Mouse (Mus musculus) adrenal gland, postnatal 14 days (tissue): ENCODE data around the gene Carm1. TPM values are rescaled to one million over a fixed set of nuclear protein-coding genes. Genes with fewer than 3 reads are reported as not detected.
"Not testable (repeated sequence)": the region's sequence is repeated elsewhere in the genome, so short reads cannot be mapped to it uniquely, and the experiment has no call there.

Experiments used
- DNase-seq: peaks from one replicate; pipeline ENCODE4 v3.0.0; 2021; ENCODE audit warnings: mixed read lengths
- total RNA-seq: library from RNA; stranded (reverse); gene quantifications from 2 replicates; pipeline ENCODE4 v1.2.3, GENCODE M21; 2021

Gene Carm1
- total RNA-seq, 1 experiment from 2014 or later, result 47.1 TPM

DNA sequence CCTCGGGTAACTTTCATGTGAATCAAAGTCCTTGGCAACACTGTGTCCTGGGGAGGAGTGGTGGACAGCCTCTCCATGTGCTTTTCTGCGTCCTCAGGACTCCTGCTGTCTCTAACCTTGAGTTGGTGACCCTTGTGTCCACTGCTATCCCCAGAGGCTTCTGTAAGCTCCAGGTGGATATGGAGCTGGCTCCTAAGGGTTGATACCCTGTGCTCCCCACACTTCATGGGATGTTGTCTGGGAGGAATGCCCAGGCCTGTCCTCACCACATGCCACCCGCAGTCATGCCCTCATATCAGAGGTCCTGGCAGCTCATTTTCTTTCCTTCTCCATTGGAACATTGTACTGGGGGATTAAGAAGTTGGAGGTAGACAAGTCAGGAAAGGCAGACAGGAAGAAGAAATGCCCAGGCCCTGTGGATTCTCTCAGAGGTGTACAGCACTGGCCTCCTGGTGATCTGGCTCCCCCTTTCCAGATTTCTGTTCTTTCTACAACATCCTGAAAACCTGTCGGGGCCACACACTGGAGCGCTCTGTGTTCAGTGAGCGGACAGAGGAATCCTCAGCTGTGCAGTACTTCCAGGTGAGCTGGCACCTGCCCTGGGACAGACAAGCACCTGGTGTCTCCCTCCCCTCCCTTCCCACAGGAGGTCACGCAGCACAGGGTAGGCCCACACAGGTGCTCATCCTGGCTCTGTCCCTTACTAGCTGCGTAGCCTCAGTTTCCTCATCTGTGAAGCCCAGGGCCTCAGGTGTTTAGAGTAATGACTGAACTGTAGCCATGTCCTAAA is 27.5 kb downstream of the Carm1 start:
- DNase-seq, result no peak

DNA sequence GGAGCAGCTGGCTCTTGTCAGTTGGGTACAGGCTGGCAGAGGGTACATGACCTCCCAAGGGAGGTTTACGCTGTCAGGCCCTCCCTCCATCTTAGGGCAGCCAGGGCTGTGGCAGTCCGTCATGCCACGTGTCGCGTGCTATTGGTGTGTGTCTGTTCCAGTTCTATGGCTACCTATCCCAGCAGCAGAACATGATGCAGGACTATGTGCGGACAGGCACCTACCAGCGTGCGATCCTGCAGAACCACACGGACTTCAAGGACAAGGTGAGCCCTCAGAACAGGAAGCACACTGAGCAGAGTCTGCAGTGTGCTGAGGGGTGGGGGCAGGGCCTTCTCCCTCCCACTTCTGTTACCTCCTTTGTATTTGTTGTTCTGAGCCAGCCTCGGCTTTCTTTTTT is 28.6 kb downstream of the Carm1 start:
- no peak for DNase-seq

DNA sequence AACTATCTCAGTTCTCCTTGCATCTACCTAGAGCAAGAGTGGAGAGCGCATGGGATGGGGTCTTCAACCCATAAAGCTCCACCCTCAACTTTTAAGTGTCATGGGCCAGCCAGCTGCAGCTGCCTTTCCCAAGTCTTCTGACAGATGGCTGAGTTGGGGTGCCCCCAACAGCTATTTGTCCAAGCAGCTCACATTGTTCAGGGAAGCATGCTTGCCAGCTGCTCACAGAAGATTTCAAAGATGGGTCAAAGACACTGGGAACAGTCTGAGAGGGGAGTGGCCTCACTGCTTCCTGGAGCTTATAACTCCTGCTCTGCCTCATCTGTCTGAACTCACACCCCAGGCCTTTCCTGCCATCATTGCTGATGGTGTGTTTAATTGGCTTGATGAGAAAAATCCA is 29.6 kb downstream of the Carm1 start:
- DNase-seq, result no peak

DNA sequence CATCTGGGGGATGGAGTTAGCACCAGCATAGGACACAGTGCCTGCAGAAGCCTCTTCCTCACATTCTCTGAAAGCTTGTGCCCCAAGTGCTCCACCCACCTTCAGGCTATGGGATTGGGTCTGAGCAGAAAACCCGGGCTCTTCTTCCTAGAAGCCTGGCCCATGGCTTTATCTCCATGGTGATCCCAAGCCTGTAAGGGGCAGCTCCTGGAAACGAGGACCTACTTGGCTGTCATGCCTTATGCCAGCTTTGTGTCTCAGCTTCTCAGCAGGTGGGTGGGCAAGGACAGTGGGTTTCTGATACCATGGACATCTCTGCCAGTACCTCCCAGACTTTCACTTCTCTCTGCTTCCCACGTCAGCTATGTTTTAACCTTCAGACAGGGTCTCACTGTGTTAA is 31.5 kb downstream of the Carm1 start:
- no peak for DNase-seq

DNA sequence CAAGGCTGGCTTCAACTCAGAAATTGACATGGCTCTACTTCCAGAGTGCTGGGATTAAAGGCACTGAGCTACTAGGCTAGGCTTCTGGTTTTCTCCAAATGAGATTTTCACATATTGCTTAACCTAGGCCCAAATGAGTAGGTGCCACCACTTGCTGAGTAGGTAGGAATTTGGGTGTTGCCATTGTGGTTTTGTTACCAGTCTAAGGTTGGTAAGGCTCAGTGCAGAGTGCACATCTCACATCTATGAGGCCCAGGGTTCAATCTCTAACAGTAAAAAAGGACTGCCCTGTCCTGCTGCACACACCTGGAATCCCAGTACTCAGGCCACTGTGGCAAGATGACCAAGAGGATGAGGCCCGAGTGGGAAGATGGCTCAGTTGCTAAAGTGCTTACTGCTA is 38.7 kb downstream of the Carm1 start:
- DNase-seq, result no peak

DNA sequence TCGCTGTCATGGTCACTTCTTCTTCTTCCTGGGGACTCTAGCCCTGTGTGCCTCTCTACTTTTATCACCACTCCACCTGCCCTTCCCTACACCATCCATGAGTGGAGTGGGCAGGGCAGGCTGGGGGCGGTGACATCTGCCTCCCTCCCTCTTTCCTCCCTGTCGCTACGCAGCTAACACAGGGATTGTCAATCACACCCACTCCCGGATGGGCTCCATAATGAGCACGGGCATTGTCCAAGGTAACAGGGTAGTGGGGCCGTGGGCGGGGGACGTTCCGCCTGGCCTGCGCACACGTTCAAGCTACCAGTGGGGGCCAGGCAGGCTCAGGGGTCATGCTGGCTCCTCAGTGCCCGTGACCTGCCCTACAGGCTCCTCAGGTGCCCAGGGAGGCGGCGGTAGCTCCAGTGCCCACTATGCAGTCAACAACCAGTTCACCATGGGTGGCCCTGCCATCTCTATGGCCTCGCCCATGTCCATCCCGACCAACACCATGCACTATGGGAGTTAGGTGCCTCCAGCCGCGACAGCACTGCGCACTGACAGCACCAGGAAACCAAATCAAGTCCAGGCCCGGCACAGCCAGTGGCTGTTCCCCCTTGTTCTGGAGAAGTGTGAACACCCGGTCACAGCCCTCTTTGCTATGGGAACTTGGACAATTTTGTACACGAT is 41.1 kb downstream of the Carm1 start:
- DNase-seq, result no peak

DNA sequence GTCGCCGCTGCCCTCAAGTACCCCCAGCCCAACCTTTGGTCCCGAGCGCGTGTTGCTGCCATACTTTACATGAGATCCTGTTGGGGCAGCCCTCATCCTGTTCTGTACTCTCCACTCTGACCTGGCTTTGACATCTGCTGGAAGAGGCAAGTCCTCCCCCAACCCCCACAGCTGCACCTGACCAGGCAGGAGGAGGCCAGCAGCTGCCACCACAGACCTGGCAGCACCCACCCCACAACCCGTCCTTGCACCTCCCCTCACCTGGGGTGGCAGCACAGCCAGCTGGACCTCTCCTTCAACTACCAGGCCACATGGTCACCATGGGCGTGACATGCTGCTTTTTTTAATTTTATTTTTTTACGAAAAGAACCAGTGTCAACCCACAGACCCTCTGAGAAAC is 41.7 kb downstream of the Carm1 start:
- no peak for DNase-seq

DNA sequence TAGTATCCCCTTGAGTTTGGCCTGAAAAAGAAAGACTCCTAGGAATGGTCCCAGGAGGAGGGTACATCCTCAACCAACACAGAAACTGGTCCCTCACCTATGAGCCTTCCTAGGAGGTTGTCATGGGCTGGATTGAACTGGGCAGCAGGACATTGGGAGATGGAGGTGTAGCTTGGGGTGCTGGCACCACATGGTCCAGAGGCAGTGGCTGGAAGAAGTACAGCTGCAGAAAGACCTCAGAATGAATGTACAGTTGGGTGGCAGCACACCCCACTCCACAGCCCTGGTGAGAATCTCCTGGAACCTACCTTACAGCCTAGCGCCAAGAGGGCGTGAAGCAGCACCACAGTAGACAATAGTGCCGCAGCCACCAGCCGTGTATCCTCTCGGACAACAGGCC is 42.8 kb downstream of the Carm1 start:
- no peak for DNase-seq

DNA sequence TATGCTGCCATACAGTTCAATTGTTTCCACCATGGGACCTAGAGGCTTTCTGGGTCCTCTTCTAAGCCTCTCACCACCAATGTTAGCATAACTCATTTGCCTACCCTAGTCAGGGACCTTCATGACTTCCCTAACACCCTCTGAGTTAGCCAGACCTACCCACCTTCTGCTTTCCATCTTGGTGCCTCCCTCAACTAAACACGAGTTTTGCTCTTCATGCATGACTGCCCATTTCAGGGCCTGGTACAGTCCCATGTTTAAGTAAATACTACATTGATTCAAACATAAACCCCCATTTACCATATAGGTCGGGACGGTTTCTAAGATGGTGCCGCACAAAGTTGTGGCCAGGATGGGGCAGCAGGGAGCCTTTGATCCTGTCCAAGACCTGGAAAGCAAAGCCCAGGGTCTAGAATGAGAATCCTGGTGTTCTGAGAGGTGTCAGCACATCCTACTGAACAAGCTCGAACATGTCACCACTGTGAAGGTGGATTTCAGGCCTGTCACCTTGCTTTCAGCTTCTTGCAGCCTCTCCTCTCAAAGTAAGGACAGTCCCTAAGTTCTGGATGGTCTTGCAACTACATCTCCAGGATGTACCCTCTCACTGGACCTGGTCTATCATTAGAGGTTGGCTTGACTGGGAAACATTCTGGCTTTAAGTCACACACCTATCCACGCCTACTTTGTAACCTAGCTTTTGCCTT is 44.6 kb downstream of the Carm1 start:
- DNase-seq, result no peak

DNA sequence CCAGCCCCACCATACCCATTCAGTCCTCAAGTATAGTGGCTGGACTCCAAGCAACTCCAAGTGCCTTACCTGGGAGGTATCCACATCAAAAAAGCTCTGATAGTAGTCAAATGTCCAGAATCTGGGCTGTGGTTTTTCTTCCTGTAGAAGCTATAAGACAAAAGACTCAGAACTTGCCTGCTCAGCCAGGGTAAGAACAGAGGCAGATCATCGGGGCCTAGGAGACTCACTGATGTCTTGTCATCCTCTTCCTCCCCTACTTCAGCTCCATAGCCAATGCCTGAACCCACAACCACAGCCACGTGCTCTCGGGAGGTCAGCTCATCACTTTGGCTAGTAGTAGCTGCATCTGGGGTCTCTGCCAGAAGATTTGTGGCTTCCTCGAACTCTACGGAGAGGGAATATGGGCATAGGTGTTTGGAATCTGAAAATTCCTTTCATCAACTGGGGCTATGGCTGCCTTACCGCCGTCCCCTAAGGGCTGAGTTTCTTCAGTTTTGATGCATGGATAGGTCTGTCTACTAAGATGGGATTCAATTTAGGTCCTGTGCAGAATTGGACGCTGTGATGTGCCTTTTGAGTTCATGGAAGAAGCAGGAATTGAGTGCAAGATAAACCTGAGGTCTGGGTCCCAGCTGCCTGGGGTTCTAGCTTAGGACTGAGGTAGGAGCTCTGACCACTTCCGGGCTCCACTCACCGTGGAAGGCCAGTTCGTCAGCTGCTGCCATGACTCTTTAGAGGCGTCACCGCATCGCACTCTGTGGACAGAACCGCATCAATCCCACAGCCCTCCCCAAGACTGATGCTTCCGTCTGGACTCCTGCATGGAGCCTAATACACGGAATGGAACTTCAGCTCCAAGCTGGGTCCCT is 45.4 kb downstream of the Carm1 start:
- no peak for DNase-seq

DNA sequence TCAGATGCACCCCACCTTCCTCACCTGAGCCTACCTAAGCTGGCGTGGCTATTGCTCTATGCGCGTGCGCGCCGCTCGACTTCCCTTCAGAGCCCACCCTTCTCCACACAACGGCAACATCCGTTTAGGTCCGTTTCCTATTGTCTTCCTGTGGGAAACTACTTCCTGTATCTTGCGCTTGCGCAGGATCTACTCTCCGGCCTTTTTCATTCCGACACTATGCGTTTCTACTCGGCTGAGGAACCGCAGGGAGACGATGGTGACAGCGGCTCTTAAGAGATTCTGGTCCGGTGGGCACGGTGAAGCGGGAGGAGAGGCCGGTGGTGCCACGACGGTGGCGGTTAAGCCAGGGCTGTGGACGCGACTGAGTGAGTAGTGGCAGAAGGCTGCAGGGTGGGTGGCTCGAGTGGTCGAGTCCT is 46.0 kb downstream of the Carm1 start, which contains the start of the genes Timm29 and Yipf2:
Gene Timm29 (plus strand): TSS at position 20 of the 419 bp plus-strand sequence.
Gene Yipf2 (minus strand): TSS at position 126 of the 419 bp plus-strand sequence.
- DNase-seq, result peak; percentile 92

DNA sequence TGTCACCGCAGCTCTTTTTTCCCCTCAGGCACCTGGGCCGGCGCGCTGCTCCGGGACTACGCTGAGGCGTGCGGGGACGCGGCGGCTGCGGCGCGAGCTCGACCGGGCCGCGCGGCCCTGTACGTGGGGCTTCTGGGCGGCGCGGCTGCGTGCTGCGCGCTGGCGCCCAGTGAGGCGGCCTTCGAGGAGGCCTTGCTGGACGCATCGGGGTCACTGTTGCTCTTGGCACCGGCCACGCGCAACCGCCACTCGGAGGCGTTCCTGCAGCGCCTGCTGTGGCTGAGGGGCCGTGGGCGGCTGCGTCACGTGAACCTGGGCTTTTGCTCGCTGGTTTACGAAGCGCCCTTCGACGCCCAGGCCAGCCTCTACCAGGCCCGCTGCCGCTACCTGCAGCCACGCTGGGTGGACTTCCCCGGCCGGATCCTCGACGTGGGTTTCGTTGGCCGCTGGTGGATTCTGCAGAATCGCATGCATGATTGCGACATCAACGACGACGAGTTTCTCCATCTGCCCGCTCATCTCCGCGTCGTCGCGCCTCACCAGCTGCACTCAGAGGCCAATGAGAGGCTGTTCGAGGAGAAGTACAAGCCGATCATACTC is 46.5 kb downstream of the Carm1 start:
- peak; percentile 87 for DNase-seq

DNA sequence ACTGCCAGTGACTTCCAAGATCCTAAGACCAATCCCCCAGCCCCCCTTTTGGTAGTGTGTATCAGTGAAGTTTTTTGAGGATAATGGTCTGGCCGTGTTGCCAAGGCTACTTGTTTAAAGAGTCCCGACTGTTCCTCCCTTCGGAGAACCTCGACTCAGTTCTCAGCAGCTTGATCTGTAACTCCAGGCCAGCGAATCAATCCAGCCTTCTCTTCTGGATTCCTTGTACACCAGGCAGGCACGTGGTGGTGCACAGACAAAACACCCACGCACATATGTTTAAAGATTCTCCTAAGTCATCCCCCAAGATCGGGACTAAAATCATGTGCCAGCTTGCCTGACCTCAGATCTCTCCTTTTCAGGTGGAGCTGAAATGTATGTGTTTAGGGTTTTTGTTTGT is 47.7 kb downstream of the Carm1 start:
- DNase-seq, result not testable (repeated sequence)

DNA sequence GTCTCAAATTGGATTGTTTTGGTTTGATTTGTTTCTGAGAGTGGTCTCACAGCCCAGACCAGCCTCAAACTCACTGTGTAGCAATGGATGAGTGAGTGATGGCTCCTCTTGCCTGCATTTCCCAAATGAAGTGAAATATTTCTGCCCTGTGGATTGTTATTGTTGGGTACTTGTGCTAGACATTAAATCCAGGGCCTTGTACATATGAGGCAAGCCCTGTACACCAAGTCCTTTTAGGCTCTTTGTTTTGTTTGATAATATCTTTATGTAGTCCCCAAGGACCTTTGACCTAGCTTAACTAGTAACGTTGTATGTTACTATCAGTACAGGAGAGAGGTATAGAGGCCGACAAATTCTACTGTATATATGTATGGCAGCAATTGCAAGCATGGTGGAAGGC is 48.1 kb downstream of the Carm1 start:
- no peak for DNase-seq

DNA sequence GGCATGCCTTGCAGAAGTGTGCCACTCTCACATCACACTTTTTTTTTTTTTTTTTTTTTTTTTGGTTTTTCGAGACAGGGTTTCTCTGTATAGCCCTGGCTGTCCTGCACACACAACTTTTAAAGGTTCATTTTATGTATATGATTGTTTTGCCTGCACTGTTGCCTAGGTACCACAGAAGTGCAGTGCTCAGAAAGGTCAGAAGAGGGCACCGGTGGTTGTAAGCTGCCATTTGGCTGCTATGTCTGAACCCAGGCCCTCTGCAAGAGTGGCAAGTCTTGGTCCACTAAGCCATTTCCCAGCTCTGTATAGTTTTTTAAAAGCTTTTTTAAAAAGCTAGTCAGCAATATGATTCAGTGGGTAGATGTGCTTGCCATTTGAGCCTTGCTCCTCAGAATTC is 51.5 kb downstream of the Carm1 start:
- peak; percentile 40 for DNase-seq

DNA sequence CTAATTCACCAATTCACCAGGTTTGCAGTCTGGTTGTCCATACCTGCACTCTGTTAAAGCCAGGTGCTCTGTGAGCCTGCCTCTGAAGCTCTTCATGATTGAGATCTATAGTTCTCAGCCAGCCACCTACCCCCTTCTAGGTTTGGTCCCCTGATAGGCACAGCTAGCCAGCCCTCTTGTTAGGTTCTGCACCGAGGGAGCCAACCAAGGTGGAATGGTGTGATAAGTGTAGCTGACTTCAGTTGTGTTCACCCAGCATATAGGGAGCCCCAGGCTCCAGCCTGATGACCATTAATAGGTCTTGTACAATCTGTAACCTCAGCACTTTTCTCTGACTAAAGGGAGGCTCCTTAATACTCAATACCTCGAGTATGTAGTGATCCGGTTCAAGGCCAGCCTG is 53.5 kb downstream of the Carm1 start:
- DNase-seq, result no peak

DNA sequence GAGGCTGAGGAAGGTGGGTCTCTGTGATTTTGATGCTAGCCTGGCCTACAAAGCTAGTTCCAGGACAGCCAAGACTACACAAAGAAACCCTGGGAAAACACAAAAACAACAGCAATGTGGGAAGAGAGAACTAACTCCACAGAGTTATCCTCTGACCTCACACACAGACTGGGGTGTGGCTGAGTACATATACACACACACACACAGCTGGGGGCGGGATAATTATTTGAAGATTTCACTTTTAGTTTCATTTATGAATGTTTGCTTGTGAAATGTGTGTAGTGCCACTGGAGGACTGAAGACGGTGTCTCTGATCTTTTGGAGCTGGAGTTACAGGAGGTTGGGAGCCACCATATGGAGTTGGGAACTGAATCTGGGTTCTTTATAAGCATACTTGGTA is 54.4 kb downstream of the Carm1 start:
- no peak for DNase-seq

DNA sequence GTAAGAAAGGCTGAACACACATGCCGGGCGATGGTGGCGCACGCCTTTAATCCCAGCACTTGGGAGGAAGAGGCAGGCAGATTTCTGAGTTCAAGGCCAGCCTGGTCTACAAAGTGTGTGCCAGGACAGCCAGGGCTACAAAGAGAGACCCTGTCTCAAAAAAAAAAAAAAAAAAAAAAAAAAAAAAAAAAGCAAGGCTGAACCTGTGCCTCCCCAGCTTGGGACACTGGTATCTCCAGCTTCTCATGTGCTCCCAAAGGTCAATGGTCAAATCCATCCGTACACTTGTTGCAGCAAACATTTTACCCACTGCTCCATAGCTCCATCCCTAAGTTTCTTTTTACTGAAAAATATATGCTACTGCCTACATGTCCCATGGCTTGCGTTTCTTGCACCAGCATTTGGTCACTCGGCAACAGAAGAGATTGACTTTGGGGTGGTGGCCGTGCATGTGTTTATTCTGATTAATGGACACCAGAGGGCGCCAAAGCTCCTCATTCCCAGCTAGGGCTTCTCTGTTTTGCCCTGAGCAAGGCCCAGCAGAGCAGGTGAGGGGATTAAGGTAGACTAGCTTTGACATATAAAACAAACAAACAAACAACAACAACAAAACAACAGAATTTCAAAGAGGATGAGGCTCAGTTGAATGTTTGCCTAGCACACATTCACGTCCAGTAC is 55.2 kb downstream of the Carm1 start:
- DNase-seq, result peak; percentile 82

DNA sequence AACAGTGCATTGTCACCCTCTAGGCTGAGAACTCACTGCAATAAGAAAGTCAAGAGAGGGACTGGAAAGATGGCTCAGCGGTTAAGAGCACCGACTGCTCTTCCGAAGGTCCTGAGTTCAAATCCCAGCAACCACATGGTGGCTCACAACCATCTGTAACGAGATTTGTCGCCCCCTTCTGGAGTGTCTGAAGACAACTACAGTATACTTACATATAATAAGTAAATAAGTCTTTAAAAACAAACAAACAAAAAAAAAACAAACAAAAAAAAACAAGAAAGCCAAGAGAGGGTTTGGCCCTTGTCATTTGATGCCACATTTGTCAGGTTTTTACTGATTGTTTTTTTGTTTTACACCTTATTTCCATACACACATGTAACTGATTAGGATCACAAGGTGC is 57.4 kb downstream of the Carm1 start:
- no peak for DNase-seq

DNA sequence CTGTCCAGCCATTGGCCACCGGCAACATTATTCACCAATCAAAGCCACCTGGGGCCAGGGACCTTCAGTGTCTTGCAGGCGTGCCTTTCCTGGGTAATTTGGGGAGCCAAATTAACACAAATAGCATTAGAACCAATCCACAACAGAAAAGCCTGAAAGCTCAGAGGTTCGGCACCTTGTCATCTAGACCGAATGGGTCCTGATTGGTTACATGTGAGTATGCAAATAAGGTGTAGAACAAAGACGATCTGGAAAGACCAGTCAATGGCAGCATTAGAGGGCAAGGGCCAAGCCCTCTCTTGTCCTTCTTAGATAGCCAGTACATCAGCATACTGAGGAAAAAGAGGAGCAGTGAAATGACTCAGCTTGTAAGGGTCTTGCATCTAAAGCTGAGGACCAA is 59.2 kb downstream of the Carm1 start:
- no peak for DNase-seq

DNA sequence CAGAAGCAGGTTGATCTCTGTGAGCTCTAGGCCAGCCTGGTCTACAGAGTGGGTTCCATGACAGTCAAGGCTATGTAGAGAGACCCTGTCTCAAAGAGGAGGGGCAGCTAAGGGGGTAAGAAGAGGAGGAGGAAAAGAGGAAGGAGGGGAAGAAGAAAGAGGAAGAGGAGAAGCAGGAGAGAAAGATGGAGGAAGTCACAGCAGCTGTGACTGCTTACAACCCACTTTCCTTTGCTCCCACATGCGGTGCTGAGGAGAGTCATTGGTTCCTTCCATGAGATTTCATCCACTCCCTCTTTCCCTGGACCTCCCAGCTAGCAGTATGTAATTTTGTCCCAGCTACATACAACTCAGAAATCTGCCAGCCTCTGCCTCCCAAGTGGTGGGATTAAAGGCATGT is 60.0 kb downstream of the Carm1 start:
- no peak for DNase-seq
